ENCODE assay signal across 23 mouse cellular contexts in genomic region chr12:17113465-17114177, GRCm38 (mm10).
DNase-seq lines count a peak whose midpoint lies in the region; ATAC-seq and TF ChIP-seq lines count a peak whose summit lies in the region.
"Had no signal": no experiment of that assay in that cellular context is flagged by ENCODE, and none has a peak within 500 bp of the region (broad histone marks: within the 10 kb centered on the region; RNA-seq: fewer than 3 reads in every experiment).

No protein-coding gene starts in this region.

- no peak overlapping the region for H3K9ac ChIP-seq in heart, embryonic 12.5 days
- H3K9ac ChIP-seq: embryonic facial prominence, embryonic 15.5 days; liver, embryonic 12.5 days; lung, embryonic 14.5 days; midbrain, embryonic 13.5 days had no signal

- peak; percentile 37 for DNase-seq in heart, adult 11 months
- peak; percentile 34 for DNase-seq in CD4-positive helper T cell, adult 2 months (ENCODE audit: low read depth, low spot score)
- peak; percentile 39 for DNase-seq in brain, adult 2 months (ENCODE audit: low read depth, low spot score)
- DNase-seq in thymus, adult 2 months, result peak; percentile 7
- DNase-seq in spleen, postnatal 36 days (ENCODE audit: low spot score in 2 of 2), result no peak
- DNase-seq in embryonic facial prominence, embryonic 10.5 days (ENCODE audit: low spot score), result no peak
- no peak for DNase-seq in right cerebral cortex, postnatal 4 days
- DNase-seq: adrenal gland, postnatal 14 days; cerebellum, adult 8-10 months; gastrocnemius, postnatal 25 days; heart, postnatal 14 days; lung, embryonic 14.5 days had no signal

- TF ChIP-seq CTCF in thymus, adult 2 months (IDR thresholded peaks at IDR 0.05; ENCODE audit: borderline replicate concordance, control insufficient read depth, extremely low read depth, insufficient read depth, low read length, poor library complexity), result no peak

- WGBS in heart, embryonic 12.5 days, result 53% methylated on average over 12 of the region's 12 CpGs
- WGBS in thymus, adult 2 months, result 68% methylated on average over 12 of the region's 12 CpGs
- WGBS in embryonic facial prominence, embryonic 10.5 days, result 76% methylated on average over 12 of the region's 12 CpGs

- H3K27ac ChIP-seq in heart, embryonic 12.5 days (ENCODE audit: poor library complexity, severe bottlenecking), result no peak overlapping the region
- H3K27ac ChIP-seq in thymus, adult 2 months (ENCODE audit: control insufficient read depth, insufficient read depth, low read length), result peak overlapping the region; percentile 2
- H3K27ac ChIP-seq in embryonic facial prominence, embryonic 10.5 days (replicated peaks), result no peak overlapping the region
- H3K27ac ChIP-seq: embryonic facial prominence, embryonic 15.5 days; forebrain, embryonic 10.5 days; layer of hippocampus, adult 2 months; left cerebral cortex, adult 2 months; liver, embryonic 12.5 days; macrophage; midbrain, embryonic 13.5 days had no signal

- H3K9me3 ChIP-seq in heart, embryonic 12.5 days (replicated peaks), result no peaks in the 10 kb centered on the region
- H3K9me3 ChIP-seq in embryonic facial prominence, embryonic 10.5 days, result no peaks in the 10 kb centered on the region
- H3K9me3 ChIP-seq: embryonic facial prominence, embryonic 15.5 days; forebrain, embryonic 10.5 days; G1E; heart, embryonic 10.5 days; liver, embryonic 12.5 days; midbrain, embryonic 13.5 days had no signal

- no peak overlapping the region for H3K4me2 ChIP-seq in heart, embryonic 12.5 days
- H3K4me2 ChIP-seq: embryonic facial prominence, embryonic 15.5 days; liver, embryonic 12.5 days; lung, embryonic 14.5 days; midbrain, embryonic 13.5 days had no signal

- H3K36me3 ChIP-seq in heart, embryonic 12.5 days, result no peaks in the 10 kb centered on the region
- H3K36me3 ChIP-seq in thymus, adult 2 months (ENCODE audit: control insufficient read depth, insufficient read depth, low read length), result no peaks in the 10 kb centered on the region
- H3K36me3 ChIP-seq in embryonic facial prominence, embryonic 10.5 days (replicated peaks), result no peaks in the 10 kb centered on the region
- H3K36me3 ChIP-seq: embryonic facial prominence, embryonic 15.5 days; forebrain, embryonic 10.5 days; G1E; heart, embryonic 10.5 days; liver, embryonic 12.5 days; midbrain, embryonic 13.5 days had no signal

- H3K27me3 ChIP-seq in heart, embryonic 12.5 days (replicated peaks), result no peaks in the 10 kb centered on the region
- no peaks in the 10 kb centered on the region for H3K27me3 ChIP-seq in thymus, adult 2 months (ENCODE audit: control insufficient read depth, insufficient read depth, low read length)
- H3K27me3 ChIP-seq in embryonic facial prominence, embryonic 10.5 days (replicated peaks; ENCODE audit: low read depth, poor library complexity, severe bottlenecking), result no peaks in the 10 kb centered on the region
- H3K27me3 ChIP-seq: embryonic facial prominence, embryonic 15.5 days; liver, embryonic 12.5 days; midbrain, embryonic 13.5 days had no signal

- H3K4me1 ChIP-seq in heart, embryonic 12.5 days (replicated peaks), result peaks cover 15% of the 10 kb centered on the region; the same call in 1 of the 2 replicates
- peaks cover 7% of the 10 kb centered on the region for H3K4me1 ChIP-seq in thymus, adult 2 months (replicated peaks; ENCODE audit: control insufficient read depth, insufficient read depth, low read length)
- no peaks in the 10 kb centered on the region for H3K4me1 ChIP-seq in embryonic facial prominence, embryonic 10.5 days
- H3K4me1 ChIP-seq: embryonic facial prominence, embryonic 15.5 days; forebrain, embryonic 10.5 days; liver, embryonic 12.5 days; midbrain, embryonic 13.5 days had no signal

- no peak for TF ChIP-seq POLR2A in thymus, adult 2 months (IDR thresholded peaks at IDR 0.05; ENCODE audit: control insufficient read depth, extremely low read depth, insufficient read depth, low read length, poor library complexity)

- no peak overlapping the region for H3K4me3 ChIP-seq in heart, embryonic 12.5 days
- no peak overlapping the region for H3K4me3 ChIP-seq in thymus, adult 2 months (ENCODE audit: control insufficient read depth, insufficient read depth, low read length)
- H3K4me3 ChIP-seq in embryonic facial prominence, embryonic 10.5 days, result no peak overlapping the region
- H3K4me3 ChIP-seq: embryonic facial prominence, embryonic 15.5 days; forebrain, embryonic 10.5 days; heart, embryonic 10.5 days; layer of hippocampus, adult 2 months; left cerebral cortex, adult 2 months; liver, embryonic 12.5 days; midbrain, embryonic 13.5 days had no signal

- ATAC-seq in heart, embryonic 12.5 days (ENCODE audit: insufficient number of reproducible peaks, low FRiP score), result no peak
- ATAC-seq: intestine, postnatal 0 days; liver, embryonic 12.5 days; midbrain, embryonic 13.5 days had no signal

Comparison
In these comparisons a context has a peak if more than half of its experiments do, and no peak if none do; other contexts are left out.
1. DNase-seq: peak in heart, adult 11 months (single experiment), CD4-positive helper T cell, adult 2 months (single experiment), brain, adult 2 months (single experiment) and thymus, adult 2 months (single experiment); none in spleen, postnatal 36 days (0 of 2), embryonic facial prominence, embryonic 10.5 days (single experiment) and right cerebral cortex, postnatal 4 days (single experiment).